Mouse (Mus musculus) cerebellum, adult 2 months (tissue): ENCODE data around the gene Tpm4.

Experiments used
- CTCF ChIP-seq: fragments of 200-500 bp; IDR thresholded peaks from 2 replicates; pipeline ENCODE4 v1.5.1; 2011; ENCODE audit warnings: low read depth, mild to moderate bottlenecking, control low read depth, low read length, moderate library complexity, borderline replicate concordance; ENCODE audit not compliant: insufficient read depth
- POLR2A ChIP-seq: fragments of 200-500 bp; IDR thresholded peaks from 2 replicates; pipeline ENCODE4 v1.6.1; 2011; ENCODE audit warnings: low read length, control low read depth, borderline replicate concordance; ENCODE audit not compliant: insufficient read depth

- no peak for TF ChIP-seq CTCF
- no peak for TF ChIP-seq POLR2A
Measured at GRCm38 (mm10) chr8:72135446-72136301, 899 bp downstream of the Tpm4 start.
